Mouse (Mus musculus) spleen, postnatal 10 days (tissue): ENCODE measurements around the gene B3gnt2.

ENCODE experiments used
- DNase-seq, 2 experiments: peaks; one replicate each; pipeline ENCODE4 v3.0.0; 2021 to 2022; ENCODE audit warnings: low spot score in 2 of 2

B3gnt2 gene

DNA sequence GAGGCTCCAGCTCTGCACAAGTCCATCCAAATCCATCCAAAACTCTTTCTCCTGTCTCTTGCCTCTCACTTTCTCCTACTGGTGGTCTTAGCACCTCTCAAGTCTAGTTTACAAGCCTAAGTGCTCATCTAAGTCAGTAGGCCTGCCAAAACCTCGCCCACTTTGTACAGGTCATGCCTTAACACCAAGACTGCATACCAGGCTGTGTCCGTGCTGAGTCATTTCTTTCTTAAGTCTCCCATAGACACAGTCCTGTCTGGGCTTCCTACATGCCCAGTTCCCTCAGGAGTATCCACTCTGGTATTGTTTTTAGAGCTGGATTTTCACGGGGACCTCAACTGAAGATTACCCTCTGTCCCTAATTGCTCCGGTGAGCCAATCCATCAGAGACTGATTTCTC lies 127.9 kb downstream of the B3gnt2 start:
- DNase-seq, result no peak

GRCm38 (mm10) chr11:22723096-22723495 lies 137.7 kb downstream of the B3gnt2 start:
- DNase-seq, result no peak

DNA sequence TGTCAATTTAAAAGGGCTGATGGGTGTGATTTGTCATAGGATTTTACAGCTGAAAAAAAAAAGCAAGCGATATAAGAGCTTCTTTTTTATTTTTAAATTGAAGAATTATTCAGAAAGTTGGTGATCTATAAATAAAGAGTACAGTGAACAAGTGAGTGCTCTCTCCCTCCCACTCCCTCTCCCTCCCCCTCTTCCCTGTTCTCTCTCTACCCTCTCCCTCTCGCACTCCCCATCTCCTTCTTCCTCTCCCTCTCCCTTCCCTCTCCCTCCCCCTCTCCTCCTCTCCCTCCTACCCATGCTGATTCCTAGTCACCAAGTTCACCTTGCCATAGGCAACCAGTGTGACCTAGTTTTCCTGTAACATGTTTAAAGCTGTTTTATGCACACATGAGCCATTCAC lies 140.7 kb downstream of the B3gnt2 start:
- no peak for DNase-seq

GRCm38 (mm10) chr11:22719570-22719969 lies 141.2 kb downstream of the B3gnt2 start:
- DNase-seq, result no peak

GRCm38 (mm10) chr11:22718036-22718435 lies 142.7 kb downstream of the B3gnt2 start:
- no peak for DNase-seq

GRCm38 (mm10) chr11:22711327-22711726 lies 149.4 kb downstream of the B3gnt2 start:
- no peak for DNase-seq

GRCm38 (mm10) chr11:22710596-22710995 lies 150.2 kb downstream of the B3gnt2 start:
- DNase-seq, result peak in 1 of 2 experiments; percentile 37
